Mouse (Mus musculus) pancreas, adult 10 weeks (tissue): ENCODE data around the gene Pus1. TPM values are rescaled to one million over a fixed set of nuclear protein-coding genes. Genes with fewer than 3 reads are reported as not detected.

ENCODE experiments used
- polyA plus RNA-seq: library from polyadenylated mRNA; stranded (reverse); fragments of 350-450 nt; fragmentation: Illumina TruSeq; extraction: RNeasy Lipid Tissue Mini Kit (QIAGEN cat#74804); gene quantifications from one replicate; pipeline ENCODE4 v1.2.3, GENCODE M21; 2015; ENCODE audit warnings: low read depth, low replicate concordance; ENCODE audit not compliant: insufficient read depth

The Pus1 gene
- 14.6 TPM for polyA plus RNA-seq

GRCm38 (mm10) chr5:110779998-110780760, at the start of gene Pus1:
Gene Pus1 (minus strand): TSS chr5:110780659.

GRCm38 (mm10) chr5:110809667-110810325, 29.3 kb upstream of the Pus1 start, which contains the start of gene Ulk1:
Gene Ulk1 (minus strand): TSS chr5:110810097.

GRCm38 (mm10) chr5:110770448-110771158, 9.9 kb downstream of the Pus1 start, which contains the start of gene Ep400:
Gene Ep400 (minus strand): TSS chr5:110770717.

Other genes with a start within 250 kb of the Pus1 start
- gene Galnt9, start 236.3 kb downstream of the Pus1 start, polyA plus RNA-seq: 0.54 TPM
- 3.4 TPM for gene Noc4l, start 127.2 kb downstream of the Pus1 start, polyA plus RNA-seq
- gene Ddx51, start 127.2 kb downstream of the Pus1 start, polyA plus RNA-seq: 4.6 TPM
- 8.4 TPM for gene Ep400, start 9.9 kb downstream of the Pus1 start, polyA plus RNA-seq
- gene Ulk1, start 29.4 kb upstream of the Pus1 start, polyA plus RNA-seq: 13.0 TPM
- gene Hscb, start 59.1 kb upstream of the Pus1 start, polyA plus RNA-seq: 7.1 TPM
- 1.3 TPM for gene Chek2, start 59.3 kb upstream of the Pus1 start, polyA plus RNA-seq
- 4.1 TPM for gene Ttc28, start 99.1 kb upstream of the Pus1 start, polyA plus RNA-seq